Mouse (Mus musculus) heart, adult 2 months (tissue): Measurements from ENCODE around the gene Rgs3. TPM values are rescaled to one million over a fixed set of nuclear protein-coding genes. Genes with fewer than 3 reads are reported as not detected.

Source experiments
- DNase-seq, 2 experiments: peaks; one replicate each; pipeline ENCODE4 v3.0.0; 2021
- H3K27ac ChIP-seq: fragments of 200-600 bp; 2 replicates; pipeline ENCODE4 v1.8.1; 2022
- H3K27me3 ChIP-seq: fragments of 200-500 bp; 2 replicates; pipeline ENCODE4 v1.6.1; 2012; ENCODE audit warnings: mild to moderate bottlenecking, low read length, inconsistent platforms, mixed read lengths; ENCODE audit not compliant: control insufficient read depth, insufficient read depth
- H3K36me3 ChIP-seq: fragments of 200-500 bp; 2 replicates; pipeline ENCODE4 v1.6.1; 2012; ENCODE audit warnings: low read length, inconsistent platforms; ENCODE audit not compliant: control insufficient read depth, insufficient read depth
- H3K4me1 ChIP-seq: fragments of 200-500 bp; 2 replicates; pipeline ENCODE4 v1.6.1; 2011; ENCODE audit warnings: low read length; ENCODE audit not compliant: control insufficient read depth, insufficient read depth
- H3K4me3 ChIP-seq: fragments of 200-600 bp; 2 replicates; pipeline ENCODE4 v1.8.1; 2022
- H3K79me2 ChIP-seq: fragments of 200-500 bp; replicated peaks from 2 replicates; pipeline ENCODE4 v1.6.1; 2012; ENCODE audit warnings: mild to moderate bottlenecking, inconsistent platforms, low read length, moderate library complexity, mixed read lengths; ENCODE audit not compliant: control insufficient read depth, insufficient read depth
- H3K9ac ChIP-seq: fragments of 200-500 bp; 2 replicates; pipeline ENCODE4 v1.6.1; 2012; ENCODE audit warnings: low read depth, mild to moderate bottlenecking, control low read depth, inconsistent platforms, low read length, mixed read lengths
- CTCF ChIP-seq: fragments of 200-600 bp; IDR thresholded peaks from 2 replicates; pipeline ENCODE4 v1.8.1; 2022; ENCODE audit warnings: antibody characterized with exemption, mild to moderate bottlenecking, moderate library complexity
- EP300 ChIP-seq: fragments of 200-500 bp; IDR thresholded peaks from 2 replicates; pipeline ENCODE4 v1.6.1; 2011; ENCODE audit warnings: low read depth, low read length, control low read depth; ENCODE audit not compliant: insufficient read depth
- POLR2A ChIP-seq: fragments of 200-500 bp; IDR thresholded peaks from 2 replicates; pipeline ENCODE4 v1.6.1; 2011; ENCODE audit warnings: mild to moderate bottlenecking, low read depth, low read length, control low read depth; ENCODE audit not compliant: insufficient read depth
- WGBS: fragments of 180-500 bp; shearing (Covaris S2); methylation state at CpG from one replicate; pipeline ENCODE4 v1.1.7; 2018; 5-methylcytosine and 5-hydroxymethylcytosine counted together
- intact Hi-C: fragments of 180-260 bp; cut with DNase I; formaldehyde crosslinking; loops from one replicate; pipeline ENCODE4 v1.15.1; 2025
- polyA plus RNA-seq: library from polyadenylated mRNA; depleted of rRNA; stranded (reverse); fragments of >200 nt; gene quantifications from 2 replicates; pipeline ENCODE4 v1.2.3, GENCODE M21; 2012
- total RNA-seq, 2 experiments: library from RNA; stranded (reverse); gene quantifications; 2 replicates each; pipeline ENCODE4 v1.2.3; 2021

Rgs3 gene
- total and polyA plus RNA-seq, 3 experiments = 23.5 to 48.1 (median 33.7) TPM

DNA sequence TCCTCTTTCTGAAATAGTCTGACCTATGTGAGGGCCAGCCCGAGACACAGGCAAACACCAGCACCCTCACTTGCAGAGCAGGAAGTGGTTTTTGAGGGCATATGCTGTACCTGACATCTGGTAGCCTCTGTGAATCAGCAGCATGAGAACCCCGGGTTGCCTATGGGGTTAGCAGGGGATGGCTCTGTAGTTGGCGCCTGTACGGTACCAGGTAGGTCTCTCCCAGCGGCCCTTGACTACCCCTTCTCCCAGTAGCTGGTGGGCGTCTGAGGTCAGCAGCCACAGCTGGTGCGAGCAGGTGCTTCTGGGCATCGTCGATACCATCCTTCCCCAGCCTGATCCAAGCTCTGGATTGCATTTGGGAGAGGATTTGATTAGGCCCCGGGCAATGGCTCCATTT lies 125.6 kb downstream of the Rgs3 start:
- Histone ChIP-seq H3K36me3 (no peaks in the 10 kb centered on the region), H3K4me3 (no peak overlapping the region), H3K9ac (no peak overlapping the region), H3K79me2 (no peaks in the 10 kb centered on the region; the same call in 1 of the 2 replicates), H3K27me3 (no peaks in the 10 kb centered on the region), H3K27ac (no peak overlapping the region), H3K4me1 (peaks cover 12% of the 10 kb centered on the region)
- DNase-seq = no peak
- intact Hi-C loops = no loop called here
- 77% methylated on average over 10 of the region's 10 CpGs for WGBS
- TF ChIP-seq CTCF (no peak), POLR2A (no peak), EP300 (no peak)

DNA sequence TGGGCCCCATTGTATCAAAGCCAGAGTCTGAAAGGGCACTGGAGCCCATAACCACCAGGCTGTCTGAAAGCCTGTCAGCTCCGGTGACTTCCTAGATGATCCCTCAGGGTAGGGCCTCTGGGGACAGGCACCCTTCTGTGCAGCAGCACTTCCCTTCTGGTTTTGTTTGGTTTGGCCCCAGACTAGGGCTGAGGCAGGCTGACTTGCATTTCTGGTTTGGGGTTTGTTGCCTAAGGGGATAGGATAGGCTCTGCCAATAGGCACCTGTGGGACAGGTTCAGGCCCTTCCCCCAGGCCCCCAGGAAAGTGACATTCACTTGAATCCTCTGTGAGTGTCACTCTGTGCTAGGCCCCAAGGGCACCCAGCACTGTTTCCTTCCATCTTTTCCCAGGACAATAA lies 127.1 kb downstream of the Rgs3 start:
- peaks cover 9% of the 10 kb centered on the region; the same call in 1 of the 2 replicates for H3K36me3 ChIP-seq
- no peaks in the 10 kb centered on the region for H3K27me3 ChIP-seq
- H3K27ac ChIP-seq = no peak overlapping the region
- intact Hi-C loops = loop anchor here (2.0 kb wide), 1 partner anchor 20 kb away; no protein-coding TSS in a partner anchor
- peaks cover 10% of the 10 kb centered on the region for H3K4me1 ChIP-seq
- no peaks in the 10 kb centered on the region for H3K79me2 ChIP-seq
- TF ChIP-seq POLR2A (no peak), CTCF (no peak), EP300 (no peak)
- no peak for DNase-seq
- H3K9ac ChIP-seq = no peak overlapping the region
- H3K4me3 ChIP-seq = no peak overlapping the region
- 39% methylated on average over 1 of the region's 1 CpGs for WGBS

DNA sequence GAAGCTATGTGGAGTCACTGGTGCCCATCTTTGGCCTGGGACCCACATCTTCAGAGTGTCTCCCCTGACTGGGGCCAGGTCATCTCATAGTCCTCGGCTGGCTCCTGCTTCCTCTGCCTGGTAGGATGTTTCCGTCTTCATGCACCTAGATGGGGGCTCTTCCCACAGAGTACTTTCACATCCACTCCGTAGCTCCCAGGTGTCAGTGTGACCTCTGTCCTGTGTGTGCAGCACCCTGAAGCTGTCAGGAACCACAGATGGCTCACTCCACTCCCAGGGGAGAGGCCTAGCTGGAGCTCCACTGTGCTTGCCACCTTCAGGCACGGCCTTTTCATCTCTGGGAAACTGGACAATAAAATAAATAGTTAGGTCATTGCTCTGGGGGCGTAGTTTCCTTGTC lies 128.5 kb downstream of the Rgs3 start:
- H3K27me3 ChIP-seq = no peaks in the 10 kb centered on the region
- intact Hi-C loops = no loop called here
- TF ChIP-seq POLR2A = no peak
- no peak for TF ChIP-seq CTCF
- TF ChIP-seq EP300 = no peak

DNA sequence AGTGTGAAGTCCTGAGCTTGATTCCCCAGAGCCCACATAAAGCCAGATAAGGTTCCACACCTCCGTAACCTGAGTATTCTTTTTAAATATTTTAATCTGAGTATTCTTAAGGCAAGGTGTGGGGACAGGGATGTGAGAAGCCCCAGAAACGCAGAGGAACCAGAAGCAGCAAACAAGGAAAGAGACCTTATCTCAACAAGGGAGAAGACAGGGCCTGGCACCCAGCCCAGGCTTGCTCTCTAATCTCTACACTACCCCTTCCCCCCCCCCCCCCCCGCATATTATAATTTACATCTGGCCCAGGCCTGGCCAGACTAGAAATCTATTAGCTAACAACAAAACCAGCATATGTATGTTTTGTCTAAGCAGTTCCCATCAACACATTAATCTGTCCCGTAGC lies 131.3 kb downstream of the Rgs3 start:
- H3K27ac ChIP-seq = peak overlapping the region; percentile 85

More for the DNA sequence above, 128.5 kb downstream of the Rgs3 start:
- H3K4me1 ChIP-seq = peaks cover 11% of the 10 kb centered on the region
- H3K27ac ChIP-seq = no peak overlapping the region; the same call in 1 of the 2 replicates
- no peaks in the 10 kb centered on the region for H3K79me2 ChIP-seq
- whole genome bisulfite sequencing = 71% methylated on average over 5 of the region's 5 CpGs
- no peak overlapping the region for H3K4me3 ChIP-seq
- H3K36me3 ChIP-seq = peaks cover 11% of the 10 kb centered on the region; the same call in 1 of the 2 replicates
- H3K9ac ChIP-seq = no peak overlapping the region
- no peak for DNase-seq

DNA sequence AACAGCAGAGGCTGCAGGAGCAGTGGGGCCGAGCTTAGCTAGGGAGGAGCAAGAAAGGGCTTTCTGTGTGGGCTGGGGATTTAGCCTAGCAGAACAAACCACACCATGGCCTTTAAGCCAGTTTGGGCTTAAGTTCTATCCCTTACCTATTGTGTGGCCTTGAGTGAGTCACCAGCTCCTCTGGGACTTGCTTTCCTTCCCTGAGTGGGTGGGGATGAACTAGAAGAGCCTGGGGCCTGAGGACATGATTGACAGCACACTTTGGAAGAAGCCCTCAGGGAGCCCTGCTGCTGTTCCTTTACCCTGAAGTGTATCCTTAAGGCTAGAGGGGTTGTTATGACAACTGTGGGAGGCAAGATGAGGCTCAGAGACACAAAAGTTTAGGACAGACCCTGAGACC lies 132.0 kb downstream of the Rgs3 start:
- 29% methylated on average over 1 of the region's 1 CpGs for WGBS
- H3K27me3 ChIP-seq = no peaks in the 10 kb centered on the region
- peak in 1 of 2 experiments; percentile 54 for DNase-seq
- H3K27ac ChIP-seq = peak overlapping the region; percentile 85
- H3K4me3 ChIP-seq = no peak overlapping the region
- no peak overlapping the region for H3K9ac ChIP-seq
- intact Hi-C loops = loop anchor here (2.0 to 5.0 kb wide), 3 partner anchors 27 to 84 kb away; no protein-coding TSS in a partner anchor
- no peaks in the 10 kb centered on the region for H3K79me2 ChIP-seq
- peaks cover 27% of the 10 kb centered on the region for H3K4me1 ChIP-seq
- peaks cover 11% of the 10 kb centered on the region; the same call in 1 of the 2 replicates for H3K36me3 ChIP-seq
- 0 out of 2 replicates have a peak, but pooled peaks have one; percentile 33 for TF ChIP-seq EP300
- TF ChIP-seq CTCF = no peak

More for the DNA sequence above, 131.3 kb downstream of the Rgs3 start:
- H3K4me1 ChIP-seq = peaks cover 25% of the 10 kb centered on the region
- TF ChIP-seq POLR2A = no peak
- no peak for TF ChIP-seq CTCF
- no peak for TF ChIP-seq EP300
- peaks cover 11% of the 10 kb centered on the region; the same call in 1 of the 2 replicates for H3K36me3 ChIP-seq
- intact Hi-C loops = loop anchor here (5.0 kb wide), 1 partner anchor 84 kb away; no protein-coding TSS in a partner anchor
- H3K27me3 ChIP-seq = no peaks in the 10 kb centered on the region
- no peaks in the 10 kb centered on the region for H3K79me2 ChIP-seq
- 40% methylated on average over 4 of the region's 4 CpGs for WGBS
- H3K9ac ChIP-seq = no peak overlapping the region
- DNase-seq = no peak
- no peak overlapping the region for H3K4me3 ChIP-seq

DNA sequence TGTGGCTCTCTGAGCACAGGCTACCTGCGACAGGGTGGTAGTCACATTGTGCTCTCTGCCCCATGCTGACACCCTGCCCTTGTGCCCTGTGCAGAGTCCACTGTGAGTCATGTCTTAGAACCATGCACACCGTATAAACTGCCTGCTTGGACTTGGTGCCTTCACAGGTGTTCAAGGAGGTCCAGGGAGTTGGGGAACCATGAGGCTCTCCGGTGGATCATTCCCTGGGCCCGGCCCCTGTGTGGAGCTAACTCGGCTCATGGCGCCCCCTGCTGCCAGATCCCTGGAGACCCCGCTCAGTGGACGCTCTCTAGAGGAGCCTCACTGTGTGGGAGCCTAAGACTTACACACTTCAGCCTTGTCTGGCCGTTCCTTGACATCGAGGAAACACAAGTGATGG lies 134.2 kb downstream of the Rgs3 start:
- H3K9ac ChIP-seq = no peak overlapping the region
- peak overlapping the region; percentile 85 for H3K27ac ChIP-seq
- TF ChIP-seq EP300 (0 out of 2 replicates have a peak, but pooled peaks have one; percentile 19), CTCF (peak; percentile 81), POLR2A (no peak)
- no peaks in the 10 kb centered on the region for H3K27me3 ChIP-seq
- H3K79me2 ChIP-seq = no peaks in the 10 kb centered on the region
- H3K36me3 ChIP-seq = peaks cover 11% of the 10 kb centered on the region; the same call in 1 of the 2 replicates
- peak; percentile 62 to 80 for DNase-seq
- peaks cover 39% of the 10 kb centered on the region for H3K4me1 ChIP-seq
- intact Hi-C loops = loop anchor here (2.0 to 5.0 kb wide), 3 partner anchors 29 to 87 kb away; no protein-coding TSS in a partner anchor
- H3K4me3 ChIP-seq = no peak overlapping the region
- 47% methylated on average over 10 of the region's 10 CpGs for WGBS
